Mouse (Mus musculus) ES-E14 (cell line): ENCODE measurements around the gene Kif1b.

Source experiments
- CHD2 ChIP-seq: IDR thresholded peaks from 2 replicates; pipeline ENCODE4 v1.6.1; 2014; ENCODE audit warnings: mild to moderate bottlenecking, low read depth, low read length, inconsistent platforms
- ZC3H11A ChIP-seq: IDR thresholded peaks from 2 replicates; pipeline ENCODE4 v1.6.1; 2012; ENCODE audit warnings: low read depth, mild to moderate bottlenecking, inconsistent platforms, low read length, borderline replicate concordance
- ZNF384 ChIP-seq: IDR thresholded peaks from 2 replicates; pipeline ENCODE4 v1.6.1; 2012; ENCODE audit warnings: low read depth, low read length, inconsistent platforms

DNA sequence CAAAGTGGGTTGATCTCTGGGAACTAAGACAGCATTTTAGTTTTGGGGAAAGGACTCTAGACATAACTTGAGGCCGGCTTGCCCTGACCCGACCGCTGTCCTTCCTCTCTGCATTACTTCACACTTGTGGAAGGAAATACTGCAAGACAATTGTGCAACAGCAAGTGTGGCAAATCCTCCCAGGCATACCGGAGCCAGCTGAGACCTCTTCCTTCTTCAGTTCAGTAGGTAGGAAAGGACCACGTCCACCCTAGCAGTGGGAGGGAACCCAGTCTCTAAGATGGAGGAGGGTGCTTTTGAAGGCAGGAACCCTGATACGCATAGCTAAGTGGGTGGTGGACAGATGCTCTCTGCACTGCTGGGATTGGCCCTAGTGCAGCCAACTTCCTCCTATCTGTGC is 151.8 kb downstream of the Kif1b start:
- TF ChIP-seq CHD2, result no peak
- TF ChIP-seq ZNF384, result no peak
- no peak for TF ChIP-seq ZC3H11A
